Mouse (Mus musculus) C2C12 (cell line): ENCODE results near the gene Micu1.

Source experiments
- CEBPB ChIP-seq: IDR thresholded peaks from one replicate; pipeline ENCODE4 v1.6.1; 2011; ENCODE audit warnings: low read depth, mild to moderate bottlenecking, control low read depth, moderate library complexity
- CTCF ChIP-seq: IDR thresholded peaks from one replicate; pipeline ENCODE4 v1.5.1; 2011; ENCODE audit not compliant: control insufficient read depth, insufficient read depth, insufficient read length
- FOSL1 ChIP-seq: IDR thresholded peaks from one replicate; pipeline ENCODE4 v1.8.0; 2011; ENCODE audit warnings: mild to moderate bottlenecking, low read length; ENCODE audit not compliant: poor library complexity, insufficient read depth, severe bottlenecking
- MAX ChIP-seq: IDR thresholded peaks from one replicate; pipeline ENCODE4 v1.6.1; 2011; ENCODE audit warnings: mild to moderate bottlenecking, control low read depth
- MYOD1 ChIP-seq: IDR thresholded peaks from one replicate; pipeline ENCODE4 v1.6.1; 2011; ENCODE audit warnings: low read depth; ENCODE audit not compliant: control insufficient read depth, insufficient read length
- MYOG ChIP-seq: IDR thresholded peaks from one replicate; pipeline ENCODE4 v1.6.1; 2011; ENCODE audit not compliant: control insufficient read depth, insufficient read length; ENCODE audit errors: extremely low read depth
- USF1 ChIP-seq: IDR thresholded peaks from one replicate; pipeline ENCODE4 v1.6.1; 2011; ENCODE audit warnings: low read depth, mild to moderate bottlenecking, control low read depth, moderate library complexity

DNA sequence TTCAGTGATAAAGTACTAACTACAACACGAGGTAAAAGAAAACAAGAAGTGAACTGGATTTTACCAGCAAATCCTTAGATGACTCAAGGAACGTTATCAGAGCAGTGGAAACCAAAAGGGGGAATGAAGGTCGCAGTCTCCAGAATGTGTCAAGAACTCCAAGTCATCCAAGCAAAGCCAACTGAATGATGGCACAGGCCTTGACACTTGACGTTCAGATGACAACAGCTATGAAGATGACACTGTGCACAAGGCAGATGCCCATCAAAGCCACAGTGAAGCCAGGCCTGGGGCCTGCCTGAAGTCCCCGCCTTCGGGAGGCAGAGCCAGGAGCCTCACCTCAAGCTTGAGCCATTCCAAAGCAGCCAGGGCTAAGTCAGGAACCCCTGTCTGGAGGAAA is 62.5 kb downstream of the Micu1 start:
- TF ChIP-seq CTCF (no peak), MYOD1 (no peak), CEBPB (no peak), FOSL1 (no peak), MYOG (no peak), MAX (no peak), USF1 (no peak)
